Mouse (Mus musculus): ENCODE results near the gene Sympk. TPM values are rescaled to one million over a fixed set of nuclear protein-coding genes. Genes with fewer than 3 reads are reported as not detected.

Gene Sympk
- polyA plus RNA-seq, 1 experiment: 113 TPM

DNA sequence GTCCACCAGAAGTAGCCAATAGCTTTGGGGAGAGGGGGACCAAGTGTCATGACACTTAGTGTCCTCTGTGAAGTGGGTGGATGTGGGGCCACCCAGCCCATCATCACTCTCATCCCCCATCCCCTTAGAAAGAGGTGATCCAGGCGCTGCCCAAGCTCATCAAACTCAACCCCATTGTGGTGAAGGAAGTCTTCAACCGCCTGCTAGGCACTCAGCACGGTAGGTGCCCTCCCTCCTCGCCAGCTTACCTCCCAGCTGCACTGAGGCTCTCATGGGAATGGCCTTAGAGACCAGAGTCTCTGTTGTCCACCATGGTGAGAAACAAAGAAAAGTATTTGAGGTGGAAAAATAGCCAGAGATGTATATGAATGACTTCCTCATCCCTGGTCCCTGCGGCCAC, 25.1 kb downstream of the Sympk start:
- H3K4me3 ChIP-seq (replicated peaks; ENCODE audit: insufficient read depth, low read depth, low read length): no peak overlapping the region
- H3K27me3 ChIP-seq (ENCODE audit: control insufficient read depth, insufficient read depth, low read length): no peaks in the 10 kb centered on the region
- no peak for DNase-seq
- H3K27ac ChIP-seq (ENCODE audit: insufficient read depth, low read length): no peak overlapping the region
- H3K4me1 ChIP-seq (ENCODE audit: control insufficient read depth, insufficient read depth, low read length): peaks cover 18% of the 10 kb centered on the region
- no peak for TF ChIP-seq POLR2A (IDR thresholded peaks at IDR 0.05; ENCODE audit: borderline replicate concordance, insufficient read depth, low read length)
- TF ChIP-seq CTCF (IDR thresholded peaks at IDR 0.05; ENCODE audit: borderline replicate concordance, insufficient read depth, low read depth, low read length): no peak
- 78% methylated on average over 5 of the region's 5 CpGs for WGBS

DNA sequence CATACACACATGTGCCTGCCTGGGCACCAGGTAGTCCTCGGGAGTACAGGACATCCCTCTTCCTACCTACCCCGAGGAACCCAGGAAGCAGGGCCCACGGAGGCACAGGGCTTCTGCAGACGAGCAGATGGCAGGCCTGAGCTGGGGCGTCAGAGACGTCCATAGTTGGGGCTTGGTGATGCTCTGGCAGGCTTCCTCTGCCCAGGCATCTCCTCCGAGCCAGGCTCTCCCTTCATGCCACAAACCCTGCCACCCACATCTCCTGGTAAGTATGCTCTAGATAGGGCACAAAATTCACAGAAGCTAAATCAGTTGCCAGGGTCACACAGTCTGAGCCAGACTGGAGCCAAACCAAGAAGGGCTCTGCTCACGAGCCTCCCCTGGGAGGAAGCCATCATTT, 26.0 kb downstream of the Sympk start:
- H3K27me3 ChIP-seq (ENCODE audit: control insufficient read depth, insufficient read depth, low read length): no peaks in the 10 kb centered on the region
- no peak for DNase-seq
- 22% methylated on average over 8 of the region's 8 CpGs for WGBS
- H3K4me1 ChIP-seq (ENCODE audit: control insufficient read depth, insufficient read depth, low read length): peaks cover 18% of the 10 kb centered on the region
- TF ChIP-seq CTCF (IDR thresholded peaks at IDR 0.05; ENCODE audit: borderline replicate concordance, insufficient read depth, low read depth, low read length) (no peak), POLR2A (IDR thresholded peaks at IDR 0.05; ENCODE audit: borderline replicate concordance, insufficient read depth, low read length) (no peak)
- no peak overlapping the region for H3K27ac ChIP-seq (ENCODE audit: insufficient read depth, low read length)
- no peak overlapping the region for H3K4me3 ChIP-seq (replicated peaks; ENCODE audit: insufficient read depth, low read depth, low read length)

GRCm38 (mm10) chr7:19051161-19051560, 27.0 kb downstream of the Sympk start:
- no peak for TF ChIP-seq POLR2A (IDR thresholded peaks at IDR 0.05; ENCODE audit: borderline replicate concordance, insufficient read depth, low read length)
- TF ChIP-seq CTCF (IDR thresholded peaks at IDR 0.05; ENCODE audit: borderline replicate concordance, insufficient read depth, low read depth, low read length): no peak
- DNase-seq: no peak
- Histone ChIP-seq H3K27ac (ENCODE audit: insufficient read depth, low read length) (no peak overlapping the region), H3K4me3 (replicated peaks; ENCODE audit: insufficient read depth, low read depth, low read length) (no peak overlapping the region), H3K27me3 (ENCODE audit: control insufficient read depth, insufficient read depth, low read length) (no peaks in the 10 kb centered on the region), H3K4me1 (ENCODE audit: control insufficient read depth, insufficient read depth, low read length) (peaks cover 9% of the 10 kb centered on the region)
- 83% methylated on average over 4 of the region's 4 CpGs for WGBS

GRCm38 (mm10) chr7:19052345-19053135, 28.4 kb downstream of the Sympk start:
- no peaks in the 10 kb centered on the region for H3K27me3 ChIP-seq (ENCODE audit: control insufficient read depth, insufficient read depth, low read length)
- WGBS: 76% methylated on average over 15 of the region's 15 CpGs
- no peak for DNase-seq
- TF ChIP-seq POLR2A (IDR thresholded peaks at IDR 0.05; ENCODE audit: borderline replicate concordance, insufficient read depth, low read length): no peak
- no peak for TF ChIP-seq CTCF (IDR thresholded peaks at IDR 0.05; ENCODE audit: borderline replicate concordance, insufficient read depth, low read depth, low read length)
- H3K4me3 ChIP-seq (replicated peaks; ENCODE audit: insufficient read depth, low read depth, low read length): no peak overlapping the region
- no peak overlapping the region for H3K27ac ChIP-seq (ENCODE audit: insufficient read depth, low read length)
- no peaks in the 10 kb centered on the region; the same call in 1 of the 2 replicates for H3K4me1 ChIP-seq (ENCODE audit: control insufficient read depth, insufficient read depth, low read length)

GRCm38 (mm10) chr7:19053136-19053532, 29.0 kb downstream of the Sympk start:
- 80% methylated on average over 7 of the region's 7 CpGs for WGBS
- TF ChIP-seq POLR2A (IDR thresholded peaks at IDR 0.05; ENCODE audit: borderline replicate concordance, insufficient read depth, low read length) (no peak), CTCF (IDR thresholded peaks at IDR 0.05; ENCODE audit: borderline replicate concordance, insufficient read depth, low read depth, low read length) (no peak)
- DNase-seq: no peak
- no peak overlapping the region for H3K27ac ChIP-seq (ENCODE audit: insufficient read depth, low read length)
- H3K27me3 ChIP-seq (ENCODE audit: control insufficient read depth, insufficient read depth, low read length): no peaks in the 10 kb centered on the region
- H3K4me3 ChIP-seq (replicated peaks; ENCODE audit: insufficient read depth, low read depth, low read length): no peak overlapping the region
- no peaks in the 10 kb centered on the region; the same call in 1 of the 2 replicates for H3K4me1 ChIP-seq (ENCODE audit: control insufficient read depth, insufficient read depth, low read length)

GRCm38 (mm10) chr7:19054047-19054776, 30.0 kb downstream of the Sympk start, which contains the start of gene Rsph6a:
Gene Rsph6a (plus strand): TSS chr7:19054690.
- no peak within 1 kb of the TSS for H3K27ac ChIP-seq (ENCODE audit: insufficient read depth, low read length)
- H3K4me1 ChIP-seq (ENCODE audit: control insufficient read depth, insufficient read depth, low read length): no peaks in the 10 kb centered on the region; the same call in 1 of the 2 replicates
- TF ChIP-seq POLR2A (IDR thresholded peaks at IDR 0.05; ENCODE audit: borderline replicate concordance, insufficient read depth, low read length) (no peak), CTCF (IDR thresholded peaks at IDR 0.05; ENCODE audit: borderline replicate concordance, insufficient read depth, low read depth, low read length) (peak; percentile 49)
- no peak within 1 kb of the TSS for H3K4me3 ChIP-seq (replicated peaks; ENCODE audit: insufficient read depth, low read depth, low read length)
- peak in 1 of 2 experiments; percentile 50 for DNase-seq
- WGBS: 14% methylated on average over 32 of the region's 33 CpGs
- H3K27me3 ChIP-seq (ENCODE audit: control insufficient read depth, insufficient read depth, low read length): no peaks in the 10 kb centered on the region

GRCm38 (mm10) chr7:19054777-19055076, 30.6 kb downstream of the Sympk start:
- no peak overlapping the region for H3K4me3 ChIP-seq (replicated peaks; ENCODE audit: insufficient read depth, low read depth, low read length)
- WGBS: 62% methylated on average over 9 of the region's 9 CpGs
- no peak for TF ChIP-seq POLR2A (IDR thresholded peaks at IDR 0.05; ENCODE audit: borderline replicate concordance, insufficient read depth, low read length)
- no peak for TF ChIP-seq CTCF (IDR thresholded peaks at IDR 0.05; ENCODE audit: borderline replicate concordance, insufficient read depth, low read depth, low read length)

More at GRCm38 (mm10) chr7:19054777-19055076, 30.6 kb downstream of the Sympk start:
- H3K27ac ChIP-seq (ENCODE audit: insufficient read depth, low read length): no peak overlapping the region
- no peaks in the 10 kb centered on the region; the same call in 1 of the 2 replicates for H3K4me1 ChIP-seq (ENCODE audit: control insufficient read depth, insufficient read depth, low read length)
- DNase-seq: no peak
- H3K27me3 ChIP-seq (ENCODE audit: control insufficient read depth, insufficient read depth, low read length): no peaks in the 10 kb centered on the region

Measured in cerebellum, adult 2 months (tissue).